Mouse (Mus musculus) left cerebral cortex, adult 8-10 months (tissue): ENCODE measurements at regions not wholly inside any gene's neighbourhood (a gene's known extent, or its start where the extent isn't known, plus 50 kb on each side); places are given as distances from the start of the nearest gene placed in this dataset.

Experiments
- DNase-seq, 2 experiments: peaks; one replicate each; pipeline ENCODE4 v3.0.0; 2022; ENCODE audit warnings: low spot score in 2 of 2

GRCm38 (mm10) chr3:105130228-105130627 is 63.6 kb downstream of the 4930564D02Rik start:
- no peak for DNase-seq

GRCm38 (mm10) chr3:105131053-105131452 is 64.4 kb downstream of the 4930564D02Rik start:
- DNase-seq = no peak

GRCm38 (mm10) chr3:105133011-105133410 is 66.4 kb downstream of the 4930564D02Rik start:
- DNase-seq = no peak

GRCm38 (mm10) chr3:105141170-105141971 is 74.7 kb downstream of the 4930564D02Rik start:
- no peak for DNase-seq

GRCm38 (mm10) chr3:105142631-105143030 is 76.0 kb downstream of the 4930564D02Rik start:
- DNase-seq = no peak

- DNase-seq = peak in 1 of 2 experiments; percentile 36
These were observed 85.0 kb downstream of the 4930564D02Rik start for GRCm38 (mm10) chr3:105151475-105152157.

- DNase-seq = no peak
These were observed 85.5 kb downstream of the 4930564D02Rik start for GRCm38 (mm10) chr3:105152158-105152541.

GRCm38 (mm10) chr3:105158376-105158775 is 91.7 kb downstream of the 4930564D02Rik start:
- peak in 1 of 2 experiments; percentile 13 for DNase-seq

GRCm38 (mm10) chr3:105165355-105165754 is 98.7 kb downstream of the 4930564D02Rik start:
- DNase-seq = peak; percentile 25 to 27

- DNase-seq = no peak
These were observed 102.5 kb downstream of the 4930564D02Rik start for GRCm38 (mm10) chr3:105169117-105169516.

- DNase-seq = no peak
These were observed 104.9 kb downstream of the 4930564D02Rik start for GRCm38 (mm10) chr3:105171527-105171926.

GRCm38 (mm10) chr3:105172054-105172453 is 105.4 kb downstream of the 4930564D02Rik start:
- no peak for DNase-seq

- DNase-seq = no peak
These were observed 124.7 kb downstream of the 4930564D02Rik start for GRCm38 (mm10) chr3:105191303-105191702.

GRCm38 (mm10) chr3:105191830-105192229 is 125.2 kb downstream of the 4930564D02Rik start:
- no peak for DNase-seq

GRCm38 (mm10) chr3:105200735-105201134 is 134.1 kb downstream of the 4930564D02Rik start:
- no peak for DNase-seq

GRCm38 (mm10) chr3:105209164-105209563 is 142.5 kb downstream of the 4930564D02Rik start:
- DNase-seq = no peak

- DNase-seq = no peak
These were observed 144.4 kb downstream of the 4930564D02Rik start for GRCm38 (mm10) chr3:105211023-105211422.

- no peak for DNase-seq
These were observed 145.1 kb downstream of the 4930564D02Rik start for GRCm38 (mm10) chr3:105211726-105212125.

- no peak for DNase-seq
These were observed 148.2 kb downstream of the 4930564D02Rik start for GRCm38 (mm10) chr3:105214867-105215266.

- no peak for DNase-seq
These were observed 149.1 kb downstream of the 4930564D02Rik start for GRCm38 (mm10) chr3:105215729-105216128.

GRCm38 (mm10) chr3:105219630-105220029 is 153.0 kb downstream of the 4930564D02Rik start:
- DNase-seq = no peak

GRCm38 (mm10) chr3:105220641-105221040 is 154.0 kb downstream of the 4930564D02Rik start:
- DNase-seq = peak in 1 of 2 experiments; percentile 32

GRCm38 (mm10) chr3:105222925-105223324 is 156.3 kb downstream of the 4930564D02Rik start:
- peak in 1 of 2 experiments; percentile 29 for DNase-seq
